Mouse (Mus musculus) layer of hippocampus, adult 9-11 months (tissue): ENCODE measurements at regions not wholly inside any gene's neighbourhood (a gene's known extent, or its start where the extent isn't known, plus 50 kb on each side); places are given as distances from the start of the nearest gene placed in this dataset.

ENCODE experiments used
- DNase-seq: peaks from one replicate; pipeline ENCODE4 v3.0.0; 2022

DNA sequence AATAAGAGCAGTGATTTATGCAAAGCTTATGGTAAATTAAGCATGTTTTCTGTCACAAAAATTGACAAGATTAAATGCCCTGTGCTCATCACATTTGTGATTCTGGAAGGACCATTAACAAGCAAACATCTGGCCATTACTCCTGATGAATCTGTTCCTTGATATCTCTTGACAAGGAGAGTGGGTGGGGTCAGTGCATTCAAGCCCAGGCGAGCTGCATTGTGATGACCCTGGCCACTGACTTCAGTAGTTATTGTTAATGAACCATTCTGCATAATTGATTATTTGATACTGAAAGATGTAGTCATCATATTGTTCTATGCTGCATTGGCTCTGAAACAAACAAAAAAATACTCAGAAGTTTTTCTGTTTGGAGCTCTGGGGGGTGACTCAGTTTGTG lies 115.4 kb upstream of the Prmt6 start:
- no peak for DNase-seq

DNA sequence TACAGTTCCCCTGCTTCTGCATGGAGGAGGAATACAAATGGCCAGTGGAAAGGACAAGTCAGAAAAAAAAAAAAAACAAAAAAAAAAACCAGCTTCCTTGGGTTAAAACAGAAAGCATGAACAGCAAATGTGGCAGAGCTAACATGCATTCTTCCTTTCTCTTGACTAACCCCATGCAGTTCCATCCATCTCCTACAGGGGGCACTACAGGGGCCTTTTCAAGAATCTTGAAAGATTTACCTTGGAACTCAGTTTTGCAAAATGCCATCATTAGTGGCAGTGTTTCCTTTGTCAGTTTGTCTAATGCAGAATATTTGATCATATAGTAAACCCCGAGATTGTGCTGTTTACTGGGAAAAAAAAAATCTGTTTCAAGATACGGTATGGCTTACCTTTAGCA lies 111.1 kb upstream of the Prmt6 start:
- DNase-seq, result no peak

DNA sequence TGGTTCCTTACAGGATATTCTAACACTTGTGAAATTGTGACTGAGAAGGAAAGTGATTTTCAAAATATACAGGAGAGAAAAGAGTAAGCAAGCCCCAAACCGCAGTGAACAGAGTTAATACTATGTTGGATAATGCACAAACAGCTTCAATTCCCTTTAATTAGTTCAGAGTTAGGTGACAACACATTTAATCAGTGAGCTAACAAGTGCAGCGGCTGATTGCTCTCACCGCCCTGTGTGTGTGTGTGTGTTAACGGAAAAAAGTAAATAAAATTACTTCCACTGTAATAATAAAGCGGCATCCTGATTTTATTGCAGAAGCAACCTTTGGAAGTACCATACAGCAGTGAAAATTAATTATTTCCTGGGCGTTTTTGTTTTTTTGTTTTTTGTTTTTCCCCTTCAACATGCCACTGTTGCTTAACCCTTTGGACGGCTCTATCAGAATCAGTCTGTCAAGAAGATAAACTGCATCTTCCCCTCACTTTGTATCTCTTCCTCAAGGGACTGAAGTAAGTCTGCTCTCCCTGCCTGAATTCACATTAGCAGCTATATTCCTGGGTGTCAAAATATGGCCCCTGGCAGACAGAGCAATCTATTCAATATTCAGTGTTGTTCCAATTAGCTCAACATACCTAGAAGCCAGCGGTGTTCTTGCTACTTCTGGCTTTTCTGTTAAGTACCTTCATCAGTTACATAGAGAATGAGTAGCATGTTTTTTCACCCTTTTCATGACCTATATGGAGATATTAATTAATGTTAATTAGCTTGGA lies 106.2 kb upstream of the Prmt6 start:
- DNase-seq, result no peak

DNA sequence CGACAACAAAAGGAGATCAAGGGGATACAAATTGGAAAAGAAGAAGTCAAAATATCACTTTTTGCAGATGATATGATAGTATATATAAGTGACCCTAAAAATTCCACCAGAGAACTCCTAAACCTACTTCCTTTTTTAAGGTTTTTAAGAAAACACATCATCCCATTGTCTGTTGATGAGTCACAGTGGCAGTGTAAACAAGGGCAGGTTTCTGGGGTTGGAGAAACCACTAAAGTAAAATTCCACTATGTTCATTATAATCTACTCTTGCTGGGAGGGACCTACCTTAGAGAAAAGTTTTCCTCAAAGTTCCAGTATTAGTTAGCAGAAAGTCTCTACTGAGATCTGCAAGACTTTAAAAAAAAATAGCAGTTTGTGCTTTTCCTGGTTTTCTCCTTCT lies 102.9 kb upstream of the Prmt6 start:
- no peak for DNase-seq

DNA sequence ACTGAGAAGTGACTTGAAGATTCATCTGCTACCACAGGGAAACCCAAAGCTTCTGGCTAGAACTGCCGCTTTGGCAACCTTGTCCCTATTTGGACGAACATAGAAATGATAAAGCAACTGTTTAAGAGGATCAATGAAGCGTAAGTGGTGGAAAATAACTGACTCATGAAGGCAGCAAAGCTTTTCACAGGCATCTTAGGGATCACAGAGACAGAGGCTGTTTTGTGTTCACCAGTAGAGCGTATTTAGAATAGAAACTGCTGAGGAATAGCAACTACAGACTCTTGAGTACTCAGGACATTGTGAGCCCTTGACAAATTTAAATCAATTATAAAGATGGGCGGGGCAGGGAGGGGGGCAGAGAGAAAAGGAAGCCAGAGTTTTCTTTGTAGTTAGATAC lies 99.3 kb upstream of the Prmt6 start:
- DNase-seq, result no peak

DNA sequence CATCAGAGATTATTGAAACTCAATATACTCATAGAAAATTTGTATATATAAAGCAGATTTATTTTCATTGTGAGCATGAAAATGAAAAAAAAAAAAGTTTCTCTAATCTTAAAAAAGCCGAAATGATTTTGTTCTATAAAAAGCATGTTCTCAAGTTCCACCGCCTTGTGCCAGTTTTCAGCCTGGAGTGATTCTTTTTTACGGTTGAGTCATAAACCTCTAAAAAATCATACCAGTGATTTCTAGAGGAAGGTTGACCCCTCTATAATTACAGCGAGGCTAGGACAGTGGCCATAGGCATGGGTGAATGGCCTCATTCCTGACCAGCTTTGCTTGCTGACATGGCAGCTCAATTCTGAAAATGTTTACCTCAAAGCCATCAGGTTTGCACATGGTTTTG lies 98.6 kb upstream of the Prmt6 start:
- no peak for DNase-seq

DNA sequence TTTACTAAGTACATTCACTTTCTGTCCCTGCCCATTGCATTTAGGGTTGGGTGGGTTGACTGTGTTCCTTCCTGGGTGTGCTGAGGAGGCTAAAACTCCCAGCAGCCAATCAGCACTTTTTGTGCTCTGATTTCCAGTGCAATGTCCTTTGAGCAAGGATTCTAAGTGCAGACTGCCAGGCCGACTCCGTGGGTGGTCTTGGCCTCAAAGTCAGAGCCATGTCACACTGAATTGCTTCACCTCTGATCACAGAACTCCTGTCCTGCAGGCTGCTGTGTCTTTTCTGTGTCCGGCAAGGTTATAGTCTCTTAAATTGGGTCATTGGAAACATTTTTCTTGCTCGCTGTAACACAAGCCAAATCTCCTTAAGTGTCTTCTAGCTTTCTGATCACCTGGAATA lies 94.0 kb upstream of the Prmt6 start:
- no peak for DNase-seq

DNA sequence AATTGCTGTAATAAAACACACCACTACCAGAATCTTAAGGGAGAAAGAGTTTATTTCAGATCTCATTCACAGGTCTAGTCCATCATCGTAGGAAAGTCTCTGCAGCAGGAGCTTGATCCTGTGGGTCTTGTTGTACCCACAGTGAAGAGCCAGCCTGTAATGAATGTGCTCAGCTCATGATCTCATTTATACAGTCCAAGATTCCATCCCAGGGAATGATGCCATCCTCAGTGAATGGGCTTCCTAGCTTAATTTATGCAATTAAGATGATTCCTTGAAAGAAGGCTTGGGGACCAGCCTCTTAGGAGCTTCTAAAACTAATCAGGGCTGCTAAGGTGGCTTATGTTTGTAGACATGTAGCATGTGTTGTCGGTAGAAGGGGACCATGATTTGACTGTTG lies 89.3 kb upstream of the Prmt6 start:
- no peak for DNase-seq

DNA sequence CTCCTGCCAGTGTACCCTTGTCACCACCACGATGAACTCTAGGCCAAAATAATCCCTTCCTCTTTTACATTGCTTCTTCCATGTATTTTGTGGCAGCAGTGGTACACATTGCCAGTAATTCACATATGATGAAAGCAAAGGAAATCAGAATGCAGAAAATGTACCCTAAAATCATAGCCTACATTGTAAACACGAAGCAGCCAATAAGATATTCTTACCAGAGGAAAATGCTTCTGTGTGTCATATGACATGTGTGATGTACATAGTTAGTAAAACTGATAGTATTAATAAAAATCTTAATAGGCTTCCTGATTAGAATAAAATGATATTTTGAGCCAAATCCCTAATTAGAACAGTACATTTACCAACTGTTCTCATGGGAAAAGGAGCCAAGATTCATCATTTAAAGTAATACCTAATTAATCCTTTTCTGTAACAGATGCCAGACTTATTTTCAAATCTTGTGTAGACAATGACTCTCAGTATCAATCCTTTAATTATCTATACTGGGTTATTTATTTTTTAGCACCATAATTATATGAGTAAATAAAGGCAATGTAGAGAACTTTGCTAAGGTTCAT lies 88.3 kb upstream of the Prmt6 start:
- DNase-seq, result no peak

DNA sequence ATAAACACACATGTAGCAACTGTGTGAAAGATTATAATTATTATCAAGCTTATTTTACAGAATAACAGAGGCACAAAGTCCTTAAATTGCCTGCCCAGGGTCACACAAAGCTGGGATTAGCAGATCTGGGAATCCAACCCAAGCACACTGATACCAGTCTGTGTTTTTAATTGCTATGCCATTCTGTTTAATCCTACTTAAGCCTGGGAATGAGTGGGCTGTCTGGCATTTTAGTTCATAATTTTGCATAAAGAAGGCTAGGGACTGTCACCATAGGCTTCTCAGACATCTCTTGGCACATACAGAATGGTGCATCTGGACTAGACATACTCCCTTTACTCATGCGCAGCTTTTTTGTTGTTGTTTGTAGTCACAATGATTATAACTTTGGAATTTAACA lies 78.4 kb upstream of the Prmt6 start:
- DNase-seq, result no peak

DNA sequence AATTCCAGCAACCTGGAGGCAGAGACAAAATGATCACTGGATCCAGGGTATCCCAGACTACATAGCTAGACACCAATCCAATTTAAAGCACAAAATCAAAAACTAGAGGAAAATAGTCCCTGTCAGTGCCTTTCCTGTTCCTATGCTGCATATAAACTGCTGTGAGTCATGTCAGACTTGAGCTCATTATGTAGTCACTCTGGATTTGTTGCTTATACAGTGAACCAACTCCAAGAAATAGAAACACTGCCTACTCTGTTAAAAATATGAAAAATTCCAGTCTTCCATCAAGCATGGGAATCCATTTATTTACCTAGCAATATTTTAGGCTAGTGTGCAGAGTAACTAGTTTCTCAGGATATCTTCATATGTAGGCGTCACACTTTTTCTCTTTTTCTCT lies 59.5 kb upstream of the Prmt6 start:
- no peak for DNase-seq

DNA sequence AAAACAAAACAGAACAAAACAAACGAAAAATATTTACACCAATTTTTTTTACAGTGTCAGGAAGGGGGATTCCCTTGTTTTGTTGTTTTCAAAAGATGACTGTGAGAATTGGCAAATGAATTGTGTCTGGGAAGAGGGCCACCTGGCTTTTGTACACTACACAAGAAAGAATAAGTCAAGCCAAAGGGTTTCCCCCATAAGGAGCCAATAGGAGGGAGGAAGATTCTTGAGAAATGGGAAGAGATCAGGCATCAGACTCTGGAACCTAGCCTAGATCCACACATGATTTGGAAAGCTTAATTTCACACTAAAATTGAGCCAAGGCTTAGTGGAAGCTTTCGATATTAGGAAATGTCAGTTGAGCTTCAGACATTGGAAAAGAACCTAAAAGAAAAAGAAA lies 52.4 kb upstream of the Prmt6 start:
- peak; percentile 4 for DNase-seq
